Mouse (Mus musculus) intestine, embryonic 16.5 days (tissue): ENCODE measurements around the gene Tktl1. TPM values are rescaled to one million over a fixed set of nuclear protein-coding genes. Genes with fewer than 3 reads are reported as not detected.

Experiments
- ATAC-seq: fragments of 200-750 bp; cut with Nextera tagmentation; 2 replicates; pipeline ENCODE4 v1.8.0; 2017; ENCODE audit warnings: moderate TSS enrichment, moderate library complexity
- H3K27ac ChIP-seq: fragments of 300-500 bp; sonication (generic); 2 replicates; pipeline ENCODE4 v1.5.1; 2014; ENCODE audit warnings: mild to moderate bottlenecking, low read length
- H3K27me3 ChIP-seq: fragments of 300-500 bp; sonication (generic); replicated peaks from 2 replicates; pipeline ENCODE4 v1.6.1; 2014; ENCODE audit warnings: low read length, control low read depth, mixed read lengths; ENCODE audit not compliant: control insufficient read depth, insufficient read depth
- H3K36me3 ChIP-seq: fragments of 300-500 bp; sonication (generic); 2 replicates; pipeline ENCODE4 v1.6.1; 2014; ENCODE audit warnings: low read length, control low read depth; ENCODE audit not compliant: control insufficient read depth, insufficient read depth
- H3K4me1 ChIP-seq: fragments of 300-500 bp; sonication (generic); 2 replicates; pipeline ENCODE4 v1.6.1; 2014; ENCODE audit warnings: low read length, control low read depth, mixed read lengths; ENCODE audit not compliant: control insufficient read depth, insufficient read depth
- H3K4me2 ChIP-seq: fragments of 300-500 bp; sonication (generic); 2 replicates; pipeline ENCODE4 v1.6.1; 2014; ENCODE audit warnings: low read depth, low read length, control low read depth
- H3K4me3 ChIP-seq: fragments of 300-500 bp; sonication (generic); 2 replicates; pipeline ENCODE4 v1.5.1; 2014; ENCODE audit warnings: mild to moderate bottlenecking, low read length
- H3K9ac ChIP-seq: fragments of 300-500 bp; sonication (generic); 2 replicates; pipeline ENCODE4 v1.6.1; 2014; ENCODE audit warnings: low read depth, low read length
- H3K9me3 ChIP-seq: fragments of 300-500 bp; sonication (generic); 2 replicates; pipeline ENCODE4 v1.6.1; 2016; ENCODE audit warnings: low read length, control low read depth; ENCODE audit not compliant: control insufficient read depth
- WGBS: fragments of 180-500 bp; shearing (Covaris S2); extraction: QIAGEN DNeasy Blood & Tissue Kit; methylation state at CpG from one replicate; pipeline ENCODE4 v1.1.7; 2014; 5-methylcytosine and 5-hydroxymethylcytosine counted together
- polyA plus RNA-seq: library from polyadenylated mRNA; unstranded; fragments of >200 nt; fragmentation: Nextera tagmentation; extraction: Ambion mirVana; gene quantifications from 2 replicates; pipeline ENCODE4 v1.2.1, GENCODE M21; 2015

Gene Tktl1
- polyA plus RNA-seq, 1 experiment from 2014 or later: 0.05 TPM

DNA sequence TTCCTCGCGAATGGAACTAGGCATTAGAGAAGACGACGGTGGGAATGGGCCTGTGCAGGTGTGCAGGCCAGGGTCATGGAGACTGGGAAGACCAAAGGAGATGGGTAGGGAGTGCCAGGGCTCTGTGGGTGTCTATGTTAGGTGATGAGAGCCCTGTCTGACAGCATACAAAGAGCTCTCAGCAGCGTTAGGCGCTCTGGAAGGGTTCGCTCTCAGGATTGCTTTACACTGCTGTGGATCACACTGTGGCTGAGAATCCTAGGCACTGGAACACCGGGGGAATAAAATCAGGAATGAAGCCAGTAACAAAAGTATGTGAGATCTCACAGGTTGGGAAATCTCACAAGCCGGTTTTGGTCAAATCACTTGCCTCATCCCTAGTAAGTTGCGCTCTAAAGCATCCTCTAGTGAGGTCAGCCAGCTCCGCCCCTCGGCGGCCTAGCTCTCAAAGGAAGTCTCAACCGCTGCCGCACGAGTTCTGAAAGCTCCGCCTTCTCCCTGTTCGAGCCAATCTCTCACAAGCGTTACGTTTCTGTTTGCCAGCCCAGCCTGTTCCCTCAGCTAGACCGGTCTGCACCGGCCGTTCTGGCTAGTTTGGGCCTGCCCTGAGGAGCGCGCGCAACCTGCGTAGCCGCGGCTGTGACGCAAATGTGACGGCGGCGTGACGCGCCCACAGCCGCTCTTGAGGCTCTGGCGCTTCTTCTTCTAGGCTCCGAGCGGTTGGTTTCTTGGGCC, 77.3 kb downstream of the Tktl1 start, which contains the start of gene Emd:
Gene Emd, plus strand, starts transcription at position 535 of the 735 bp plus-strand sequence.
- H3K27me3 ChIP-seq: no peaks in the 10 kb centered on the region
- ATAC-seq: peak; percentile 98
- H3K27ac ChIP-seq: peak within 1 kb of the TSS; percentile 92
- H3K4me3 ChIP-seq: peak within 1 kb of the TSS; percentile 62
- H3K9ac ChIP-seq: peak within 1 kb of the TSS; percentile 77
- H3K9me3 ChIP-seq: no peaks in the 10 kb centered on the region
- 18% methylated on average over 39 of the region's 39 CpGs for WGBS
- H3K4me2 ChIP-seq: peak within 1 kb of the TSS; percentile 70
- peaks cover 3% of the 10 kb centered on the region; the same call in 1 of the 2 replicates for H3K4me1 ChIP-seq
- no peaks in the 10 kb centered on the region for H3K36me3 ChIP-seq

DNA sequence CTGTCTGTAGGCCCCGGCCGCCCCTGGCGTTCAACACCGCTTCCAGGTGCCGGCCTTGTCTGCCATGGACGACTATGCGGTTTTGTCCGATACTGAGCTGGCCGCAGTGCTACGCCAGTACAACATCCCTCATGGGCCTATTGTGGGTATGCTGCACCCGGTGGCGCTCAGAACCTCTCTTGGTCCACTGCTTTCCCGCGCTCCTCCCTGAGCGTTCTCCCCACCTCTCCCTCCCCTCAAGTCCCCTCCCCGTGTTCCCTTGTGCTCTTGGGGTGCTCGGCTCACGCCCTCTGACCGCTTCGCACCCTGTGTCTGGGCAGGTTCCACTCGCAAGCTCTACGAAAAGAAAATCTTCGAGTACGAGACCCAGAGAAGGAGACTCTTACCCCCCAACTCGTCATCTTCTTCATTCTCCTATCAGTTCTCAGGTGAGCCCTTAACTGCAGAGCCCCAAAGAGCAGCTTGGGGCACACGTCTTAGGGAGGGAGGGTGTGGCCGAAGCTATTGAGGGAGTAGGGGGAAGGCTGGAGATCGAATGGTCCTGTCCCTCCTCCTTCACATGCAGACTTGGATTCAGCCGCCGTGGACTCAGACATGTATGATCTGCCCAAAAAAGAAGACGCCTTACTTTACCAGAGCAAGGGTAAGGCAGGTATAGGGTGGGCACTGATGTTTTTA, 78.0 kb downstream of the Tktl1 start:
- H3K4me3 ChIP-seq: peak overlapping the region; percentile 62

DNA sequence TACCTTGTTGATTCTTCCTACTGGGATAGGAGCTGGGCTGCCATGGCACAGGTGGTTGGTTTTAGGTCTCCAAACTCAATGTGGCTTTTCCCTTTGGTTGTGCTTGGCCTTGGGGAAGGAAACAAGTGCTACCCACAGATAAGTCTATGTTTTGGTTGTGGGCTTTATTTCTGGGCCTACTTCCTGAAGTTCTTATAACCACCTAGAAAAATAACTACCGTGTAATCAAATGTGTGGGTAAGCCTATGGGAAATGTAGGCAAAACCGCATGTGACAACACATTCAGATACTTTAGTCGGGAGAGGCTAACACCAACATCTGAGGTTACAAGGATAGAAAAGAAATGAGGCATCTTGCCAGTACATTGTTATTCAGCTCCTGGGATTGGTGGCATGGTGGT, 80.7 kb downstream of the Tktl1 start:
- 91% methylated on average over 3 of the region's 3 CpGs for WGBS
- H3K27ac ChIP-seq: no peak overlapping the region
- ATAC-seq: no peak
- H3K4me3 ChIP-seq: no peak overlapping the region
- H3K9ac ChIP-seq: no peak overlapping the region
- H3K4me1 ChIP-seq: peaks cover 3% of the 10 kb centered on the region; the same call in 1 of the 2 replicates
- no peaks in the 10 kb centered on the region for H3K36me3 ChIP-seq
- no peaks in the 10 kb centered on the region for H3K9me3 ChIP-seq
- no peaks in the 10 kb centered on the region for H3K27me3 ChIP-seq
- no peak overlapping the region for H3K4me2 ChIP-seq

More for the DNA sequence above, 78.0 kb downstream of the Tktl1 start:
- Histone ChIP-seq H3K9ac (peak overlapping the region; percentile 77), H3K27ac (peak overlapping the region; percentile 92), H3K9me3 (no peaks in the 10 kb centered on the region), H3K4me1 (peaks cover 3% of the 10 kb centered on the region; the same call in 1 of the 2 replicates), H3K27me3 (no peaks in the 10 kb centered on the region), H3K4me2 (peak overlapping the region; percentile 70), H3K36me3 (no peaks in the 10 kb centered on the region)
- WGBS: 19% methylated on average over 31 of the region's 31 CpGs
- peak; percentile 73 for ATAC-seq

Other genes with a start within 250 kb of the Tktl1 start
- gene Renbp, start 246.4 kb upstream of the Tktl1 start, polyA plus RNA-seq: 351 and 523 TPM in 2 replicates
- 33.8 and 34.2 TPM in 2 replicates for gene Hcfc1, start 210.9 kb upstream of the Tktl1 start, polyA plus RNA-seq
- 50.4 and 51.7 TPM in 2 replicates for gene Irak1, start 153.3 kb upstream of the Tktl1 start, polyA plus RNA-seq
- gene Opn1mw, start 49.8 kb upstream of the Tktl1 start, polyA plus RNA-seq: not detected in 2 replicates
- gene Mecp2, start 41.9 kb upstream of the Tktl1 start, polyA plus RNA-seq: 10.0 and 10.1 TPM in 2 replicates
- gene Tex28, start 9.4 kb upstream of the Tktl1 start, polyA plus RNA-seq: not detected in 2 replicates
- gene Flna, start 72.6 kb downstream of the Tktl1 start, polyA plus RNA-seq: 240 and 269 TPM in 2 replicates
- 18.3 and 22.5 TPM in 2 replicates for gene Emd, start 77.4 kb downstream of the Tktl1 start, polyA plus RNA-seq
- gene Rpl10, start 93.6 kb downstream of the Tktl1 start, polyA plus RNA-seq: 822 and 863 TPM in 2 replicates
- gene Taz, start 104.7 kb downstream of the Tktl1 start, polyA plus RNA-seq: 85.3 and 91.1 TPM in 2 replicates
- 12.4 and 14.5 TPM in 2 replicates for gene Dnase1l1, start 105.1 kb downstream of the Tktl1 start, polyA plus RNA-seq
- 142 and 144 TPM in 2 replicates for gene Atp6ap1, start 119.8 kb downstream of the Tktl1 start, polyA plus RNA-seq
- gene Gdi1, start 127.7 kb downstream of the Tktl1 start, polyA plus RNA-seq: 152 and 172 TPM in 2 replicates
- gene Fam50a, start 135.8 kb downstream of the Tktl1 start, polyA plus RNA-seq: 67.5 and 69.8 TPM in 2 replicates
- gene Plxna3, start 151.8 kb downstream of the Tktl1 start, polyA plus RNA-seq: 5.8 and 6.2 TPM in 2 replicates
- 81.3 and 84.4 TPM in 2 replicates for gene Lage3, start 176.4 kb downstream of the Tktl1 start, polyA plus RNA-seq
- gene Ubl4a, start 196.0 kb downstream of the Tktl1 start, polyA plus RNA-seq: 65.4 and 67.7 TPM in 2 replicates
- gene Slc10a3, start 196.1 kb downstream of the Tktl1 start, polyA plus RNA-seq: 16.9 and 17.6 TPM in 2 replicates
- gene Fam3a, start 216.0 kb downstream of the Tktl1 start, polyA plus RNA-seq: 30.6 and 34.6 TPM in 2 replicates
- 20.8 and 21.6 TPM in 2 replicates for gene Ikbkg, start 216.0 kb downstream of the Tktl1 start, polyA plus RNA-seq